Mouse (Mus musculus) heart, adult 11 months (tissue): ENCODE measurements around the gene Gnl1.
"Not testable (repeated sequence)": the region's sequence is repeated elsewhere in the genome, so short reads cannot be mapped to it uniquely, and the experiment has no call there.

Experiments
- DNase-seq: peaks from one replicate; pipeline ENCODE4 v3.0.0; 2022

The Gnl1 gene

DNA sequence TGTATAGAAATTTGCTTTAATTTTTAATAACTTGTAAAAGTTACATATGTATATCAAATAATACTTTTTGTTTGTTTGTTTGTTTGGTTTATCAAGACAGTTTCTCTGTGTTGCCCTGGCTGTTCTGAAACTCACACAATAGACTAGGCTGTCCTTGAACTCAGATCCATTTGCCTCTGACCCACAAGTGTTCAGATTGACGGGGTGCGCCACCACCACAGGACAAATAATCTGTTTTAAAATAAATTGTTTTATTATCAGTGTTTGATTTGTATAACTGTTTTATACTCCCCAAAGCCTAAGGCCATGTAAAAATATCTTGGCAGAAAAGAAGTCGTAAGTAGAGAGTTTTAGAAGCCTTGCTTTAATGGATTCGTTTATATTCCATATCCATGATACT is 48.0 kb downstream of the Gnl1 start:
- peak; percentile 80 for DNase-seq

DNA sequence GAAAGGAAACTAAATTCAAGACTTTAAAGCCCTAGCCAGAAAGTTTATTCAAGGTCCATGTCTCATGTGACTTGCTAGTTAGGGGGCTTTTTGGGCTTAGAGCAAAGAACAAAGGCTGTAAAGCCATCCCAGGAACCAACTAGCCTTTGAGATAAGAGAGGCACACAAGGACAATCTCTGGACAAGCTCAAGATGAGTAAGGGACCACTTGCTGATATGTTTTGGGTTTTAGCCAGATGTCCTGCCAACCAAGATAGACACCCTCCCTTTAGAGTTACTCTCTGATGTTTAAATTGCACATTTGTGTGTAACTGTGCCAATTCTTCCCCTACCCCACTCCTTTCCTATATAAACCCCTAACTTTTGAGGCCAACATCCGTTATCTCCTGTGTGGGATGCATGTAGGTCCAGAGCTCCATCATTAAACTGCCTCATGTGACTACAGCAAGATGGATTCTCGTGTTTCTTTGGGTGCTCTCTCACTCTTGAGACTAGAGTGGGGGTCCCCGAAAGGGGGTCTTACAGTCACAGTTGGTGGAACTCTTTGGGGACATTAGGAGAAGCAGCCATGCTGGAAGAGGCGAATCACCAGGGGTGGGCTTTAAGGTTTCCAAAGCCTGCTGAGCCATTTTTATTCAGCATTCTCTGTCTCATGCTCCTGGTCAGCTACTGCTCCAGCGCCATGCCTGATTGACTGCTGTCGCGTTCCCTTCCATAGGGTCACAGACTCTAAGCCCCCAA is 49.4 kb downstream of the Gnl1 start:
- DNase-seq, result peak; percentile 87

DNA sequence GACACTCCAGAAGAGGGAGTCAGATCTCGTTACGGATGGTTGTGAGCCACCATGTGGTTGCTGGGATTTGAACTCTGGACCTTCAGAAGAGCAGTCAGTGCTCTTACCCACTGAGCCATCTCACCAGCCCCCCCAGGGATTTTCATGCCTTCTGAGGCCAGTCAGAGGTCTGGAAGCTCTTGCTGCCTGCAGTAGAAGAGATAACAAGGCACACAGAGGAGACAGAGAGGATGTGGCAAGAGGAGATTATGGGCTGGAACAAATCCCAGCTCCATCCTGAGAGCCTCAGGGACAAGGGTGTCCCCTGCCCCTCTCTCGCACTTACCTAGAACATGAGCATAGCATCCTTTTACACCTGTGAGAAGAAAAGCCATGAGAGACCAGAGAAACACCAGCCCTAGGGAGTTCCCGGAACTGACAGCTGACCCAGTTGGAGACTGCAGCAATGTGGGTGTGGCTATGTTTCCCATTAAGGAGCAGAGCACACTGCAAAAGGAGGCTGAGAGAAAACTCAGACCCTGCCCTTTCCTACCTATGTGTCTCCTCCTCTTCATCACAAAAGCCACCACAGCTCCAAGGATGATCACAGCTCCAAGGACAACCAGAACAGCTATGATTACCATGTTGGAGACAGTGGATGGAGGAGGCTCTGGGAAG is 50.5 kb downstream of the Gnl1 start:
- peak; percentile 94 for DNase-seq

DNA sequence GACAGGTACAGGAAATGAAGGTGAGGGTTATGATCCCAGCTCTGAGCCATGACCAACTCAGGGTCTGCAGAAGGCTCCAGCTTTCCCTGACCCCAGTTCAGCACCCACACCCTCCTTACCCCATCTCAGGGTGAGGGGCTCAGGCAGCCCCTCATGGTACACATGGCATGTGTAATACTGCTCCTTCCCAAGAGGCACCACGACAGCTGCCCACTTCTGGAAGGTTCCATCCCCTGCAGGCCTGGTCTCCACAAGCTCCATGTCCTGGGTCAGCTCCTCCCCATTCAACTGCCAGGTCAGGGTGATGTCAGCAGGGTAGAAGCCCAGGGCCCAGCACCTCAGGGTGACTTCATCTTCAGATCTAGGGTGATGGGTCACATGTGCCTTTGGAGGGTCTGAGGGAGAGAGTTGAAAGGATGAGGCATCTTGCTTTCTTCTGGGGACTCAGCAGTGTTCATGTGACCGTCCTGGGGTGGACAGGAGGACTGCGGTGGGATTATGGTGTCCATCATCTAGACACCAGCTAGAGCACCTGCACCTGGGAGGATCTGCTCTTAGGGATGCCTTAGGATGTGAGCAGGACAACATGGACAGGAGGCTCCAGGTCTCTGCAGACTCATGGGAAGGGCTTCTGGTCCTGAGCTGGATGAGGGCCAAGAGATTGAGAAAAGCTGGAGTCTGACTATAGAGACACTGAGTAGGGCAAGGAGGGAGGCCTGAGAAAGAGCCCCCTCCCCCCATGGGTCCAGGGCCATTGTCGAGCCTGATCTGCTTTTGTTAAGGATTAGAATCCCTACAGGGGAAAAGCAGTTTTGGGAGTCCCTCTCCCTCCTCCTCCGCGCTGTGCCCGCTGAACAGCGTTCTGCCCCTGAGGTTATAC is 51.3 kb downstream of the Gnl1 start:
- peak; percentile 94 for DNase-seq

DNA sequence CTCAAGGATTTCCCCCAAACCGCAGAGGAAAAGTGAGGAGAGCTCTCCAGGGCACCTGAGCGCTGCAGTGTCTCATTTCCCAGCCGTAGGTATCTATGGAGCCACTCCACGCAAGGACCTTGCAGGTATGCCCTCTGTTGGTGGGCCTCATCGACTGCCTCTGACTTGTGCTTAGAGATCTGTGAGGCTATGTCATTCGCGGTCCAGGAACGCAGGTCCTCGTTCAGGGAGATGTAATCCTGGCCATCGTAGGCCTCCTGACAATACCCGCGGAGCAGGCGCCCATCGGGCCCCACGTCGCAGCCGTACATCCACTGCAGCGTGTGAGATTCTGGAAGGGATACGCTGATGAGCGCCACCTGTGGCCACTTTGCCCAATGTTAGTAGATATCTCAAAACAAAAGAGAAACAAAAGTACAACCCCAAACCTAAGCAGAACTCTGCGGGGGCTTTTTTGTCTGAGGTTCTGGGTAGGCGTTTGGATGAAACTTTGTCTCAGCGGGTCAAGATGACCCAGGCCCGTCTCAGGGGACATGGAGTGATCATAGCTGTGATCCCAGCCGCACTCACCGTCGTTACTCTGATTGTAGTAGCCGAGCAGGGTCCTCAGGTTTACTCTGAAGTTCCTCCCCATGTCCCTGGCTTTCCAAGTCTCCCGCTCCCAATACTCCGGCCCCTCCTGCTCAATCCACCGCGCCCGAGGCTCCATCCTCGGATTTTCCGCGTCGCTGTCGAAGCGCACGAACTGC is 52.1 kb downstream of the Gnl1 start:
- DNase-seq, result peak; percentile 97

DNA sequence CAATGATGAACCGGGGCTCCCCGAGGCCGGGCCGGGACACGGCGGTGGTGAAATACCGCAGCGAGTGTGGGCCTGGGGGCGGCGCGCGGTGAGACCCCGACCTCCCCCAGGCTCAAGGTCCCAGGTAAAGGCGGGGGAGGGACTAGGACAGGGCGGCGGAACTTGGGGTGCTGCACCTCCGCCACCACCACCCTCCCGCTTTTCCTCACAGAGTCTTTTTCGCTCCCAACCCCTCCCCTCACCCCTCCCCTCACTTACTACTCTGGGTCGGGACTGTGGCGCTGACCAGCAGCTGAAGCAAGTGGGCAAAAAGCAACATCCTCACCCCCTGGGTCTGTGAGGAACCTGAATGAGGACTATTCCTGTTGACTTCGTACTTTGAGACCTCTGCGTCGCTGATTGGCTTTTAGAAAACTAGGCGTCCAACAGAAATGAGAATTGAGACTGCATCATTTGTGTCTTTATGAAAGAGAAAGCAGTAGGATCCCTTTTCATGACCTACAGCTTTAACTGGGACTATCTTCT is 52.8 kb downstream of the Gnl1 start, which contains the start of gene H2-T23:
TSS of gene H2-T23 (minus strand) at position 505 of the 525 bp plus-strand sequence.
- peak; percentile 99 for DNase-seq

DNA sequence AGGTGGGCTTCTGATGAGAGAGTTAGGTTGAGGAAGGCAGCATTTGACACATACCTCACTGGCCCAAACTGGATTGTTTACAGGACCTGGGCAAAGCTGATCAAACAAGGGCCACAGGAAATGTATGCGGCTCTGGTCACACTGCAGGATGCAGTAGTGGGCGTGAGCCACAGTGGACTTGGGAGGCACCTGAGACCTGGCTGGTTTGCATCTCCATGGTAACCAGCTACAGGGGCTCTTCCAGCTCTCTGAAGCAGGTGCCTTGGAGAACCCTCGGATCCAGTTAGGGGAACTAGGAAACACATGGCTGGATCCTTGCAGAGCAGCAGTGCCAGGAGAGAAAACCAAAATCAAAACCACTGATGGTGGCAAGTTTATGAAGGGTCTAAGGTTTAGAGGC is 54.9 kb downstream of the Gnl1 start:
- DNase-seq, result peak; percentile 88

DNA sequence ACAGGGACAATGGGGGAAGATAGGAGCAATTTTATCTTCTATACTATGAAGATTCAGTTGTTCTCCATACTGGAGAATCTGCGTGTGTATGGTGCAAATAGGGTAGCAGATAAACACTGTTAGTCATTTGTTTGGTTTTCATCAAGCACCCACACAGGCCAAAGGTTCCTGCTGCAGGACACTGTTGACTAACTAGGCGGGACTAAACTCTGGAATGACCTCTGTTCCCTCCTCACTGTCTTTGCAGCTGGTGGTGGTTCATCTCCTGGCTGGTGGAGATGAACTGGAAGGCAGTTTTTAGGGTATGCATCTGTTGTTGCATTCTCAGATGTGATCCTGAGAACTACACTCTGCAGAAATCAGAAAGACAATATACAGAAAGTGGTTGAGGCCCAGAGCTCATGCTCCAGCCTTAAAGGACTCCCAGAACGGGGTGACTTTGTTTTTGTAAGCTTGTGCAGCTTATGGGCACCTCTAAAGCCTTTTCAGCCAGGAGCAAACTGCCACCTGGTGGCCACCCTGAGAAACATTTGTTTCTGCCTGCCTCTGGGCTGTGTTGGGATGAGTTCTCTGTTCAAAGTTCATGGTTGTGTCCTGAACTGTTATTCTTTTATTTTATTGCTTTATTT is 55.5 kb downstream of the Gnl1 start:
- peak; percentile 96 for DNase-seq

DNA sequence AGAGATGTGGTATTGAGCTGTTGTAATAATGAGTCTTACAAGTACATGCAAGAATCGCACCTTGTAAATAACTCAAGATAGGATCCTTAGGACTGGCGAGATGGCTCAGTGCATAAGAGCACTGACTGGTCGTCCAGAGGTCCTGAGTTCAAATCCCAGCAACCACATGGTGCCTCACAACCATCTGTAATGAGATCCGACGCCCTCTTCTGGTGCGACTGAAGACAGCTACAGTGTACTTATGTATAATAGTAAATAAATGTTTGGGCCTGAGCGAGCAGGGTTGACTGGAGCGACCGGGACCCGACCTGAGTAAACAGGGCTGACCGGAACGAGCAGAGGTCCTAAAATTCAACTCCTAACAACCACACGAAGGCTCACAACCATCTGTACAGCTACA is 56.5 kb downstream of the Gnl1 start:
- DNase-seq, result not testable (repeated sequence)
